Mouse (Mus musculus) limb, embryonic 14.5 days (tissue): ENCODE results near the gene Gm49361. TPM values are rescaled to one million over a fixed set of nuclear protein-coding genes. Genes with fewer than 3 reads are reported as not detected.

Experiments used
- ATAC-seq: fragments of 200-750 bp; cut with Nextera tagmentation; 2 replicates; pipeline ENCODE4 v1.8.0; 2017; ENCODE audit warnings: low read depth, moderate number of reproducible peaks, moderate TSS enrichment; ENCODE audit not compliant: low FRiP score
- DNase-seq: peaks from one replicate; pipeline ENCODE4 v3.0.0-alpha.2; 2015; ENCODE audit warnings: low spot score
- H3K27ac ChIP-seq: fragments of 300-500 bp; sonication (generic); replicated peaks from 2 replicates; pipeline ENCODE4 v1.5.1; 2014; ENCODE audit warnings: low read depth, mild to moderate bottlenecking, low read length, moderate library complexity, mixed read lengths
- H3K27me3 ChIP-seq: fragments of 300-500 bp; sonication (generic); 2 replicates; pipeline ENCODE4 v1.6.1; 2014; ENCODE audit warnings: low read length, mixed read lengths; ENCODE audit not compliant: control insufficient read depth, insufficient read depth
- H3K36me3 ChIP-seq: fragments of 300-500 bp; sonication (generic); 2 replicates; pipeline ENCODE4 v1.6.1; 2014; ENCODE audit warnings: mild to moderate bottlenecking, low read length, moderate library complexity, mixed read lengths; ENCODE audit not compliant: control insufficient read depth, insufficient read depth
- H3K4me1 ChIP-seq: fragments of 300-500 bp; sonication (generic); 2 replicates; pipeline ENCODE4 v1.6.1; 2014; ENCODE audit warnings: antibody characterized with exemption, low read length, mixed read lengths; ENCODE audit not compliant: control insufficient read depth, insufficient read depth
- H3K4me2 ChIP-seq: fragments of 300-500 bp; sonication (generic); replicated peaks from 2 replicates; pipeline ENCODE4 v1.6.1; 2014; ENCODE audit warnings: low read depth, mild to moderate bottlenecking, low read length, moderate library complexity; ENCODE audit not compliant: severe bottlenecking
- H3K4me3 ChIP-seq: fragments of 300-500 bp; sonication (generic); replicated peaks from 2 replicates; pipeline ENCODE4 v1.5.1; 2014; ENCODE audit warnings: low read length
- H3K9ac ChIP-seq: fragments of 300-500 bp; sonication (generic); 2 replicates; pipeline ENCODE4 v1.6.1; 2014; ENCODE audit warnings: mild to moderate bottlenecking, low read depth, low read length, moderate library complexity; ENCODE audit not compliant: severe bottlenecking
- H3K9me3 ChIP-seq: fragments of 300-500 bp; sonication (generic); 2 replicates; pipeline ENCODE4 v1.6.1; 2016; ENCODE audit warnings: low read length; ENCODE audit not compliant: control insufficient read depth
- POLR2A ChIP-seq: fragments of 200-500 bp; IDR thresholded peaks from 2 replicates; pipeline ENCODE4 v1.8.0; 2012; ENCODE audit warnings: inconsistent platforms, mild to moderate bottlenecking, moderate library complexity, borderline replicate concordance; ENCODE audit not compliant: insufficient read depth, insufficient read length; ENCODE audit errors: extremely low read depth
- WGBS: fragments of 180-500 bp; shearing (Covaris S2); extraction: QIAGEN DNeasy Blood & Tissue Kit; methylation state at CpG from one replicate; pipeline ENCODE4 v1.1.7; 2014; 5-methylcytosine and 5-hydroxymethylcytosine counted together
- polyA plus RNA-seq, 2 experiments: library from polyadenylated mRNA; depleted of rRNA in 1 of 2; stranded (reverse) in 1 of 2; unstranded in 1 of 2; fragments of >200 nt; fragmentation: Nextera tagmentation in 1 of 2; extraction: Ambion mirVana in 1 of 2; gene quantifications; 2 replicates each; pipeline versions ENCODE4 v1.2.1 to v1.2.3; 2012 to 2014

The Gm49361 gene
- polyA plus RNA-seq, 2 experiments = not detected

DNA sequence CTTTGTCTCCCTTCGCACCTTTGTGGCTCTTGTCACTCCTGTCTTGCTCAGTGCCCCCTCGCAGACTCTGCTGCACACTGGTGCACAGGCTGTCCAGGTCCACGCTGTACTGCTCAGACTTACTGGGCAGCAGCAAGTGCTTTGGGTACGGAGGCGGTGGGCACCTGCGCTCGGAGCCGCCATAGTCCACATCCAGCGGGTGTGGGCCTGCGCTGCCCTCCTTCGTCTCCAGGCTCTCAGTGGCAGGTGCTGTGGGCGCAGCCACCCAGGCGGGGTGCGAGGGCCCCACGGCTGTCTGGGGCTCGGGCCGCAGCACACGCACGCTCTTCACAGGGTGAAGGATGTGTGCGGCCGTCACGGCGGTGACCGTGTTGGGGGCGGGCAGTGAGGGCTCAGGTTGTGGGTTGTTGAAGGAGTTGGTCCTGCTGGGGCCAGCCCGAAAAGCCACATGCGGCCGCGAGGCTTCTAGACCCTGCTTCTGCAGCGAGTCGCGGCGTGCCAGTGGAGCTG is 46.4 kb downstream of the Gm49361 start:
- Histone ChIP-seq H3K9ac (no peak overlapping the region), H3K4me1 (0 out of 2 replicates have a peak, but pooled peaks cover 3% of the 10 kb centered on the region), H3K36me3 (peaks cover 80% of the 10 kb centered on the region), H3K27me3 (no peaks in the 10 kb centered on the region), H3K27ac (no peak overlapping the region), H3K4me3 (no peak overlapping the region), H3K9me3 (no peaks in the 10 kb centered on the region), H3K4me2 (no peak overlapping the region)
- 96% methylated on average over 33 of the region's 33 CpGs for WGBS
- no peak for TF ChIP-seq POLR2A
- DNase-seq = no peak
- no peak for ATAC-seq

DNA sequence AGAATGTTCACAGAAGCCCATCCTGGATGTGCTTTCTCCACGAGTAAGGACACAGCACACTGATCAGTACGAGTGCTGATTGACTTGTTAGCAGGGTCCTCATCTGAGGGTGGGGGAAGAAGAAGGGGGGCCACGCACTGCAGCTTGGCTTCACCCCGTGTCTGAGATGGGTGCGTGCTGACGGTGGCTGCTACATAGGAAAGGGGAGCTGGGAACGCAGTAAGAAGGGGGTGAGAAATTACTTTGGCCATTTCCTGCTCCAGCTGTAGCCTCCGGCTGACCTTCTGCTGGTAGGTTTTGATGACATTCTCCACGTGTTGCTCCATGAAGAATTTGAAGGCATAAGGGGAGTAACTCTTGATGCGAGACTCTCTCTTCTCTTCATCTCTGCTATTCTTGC is 46.9 kb downstream of the Gm49361 start:
- 0 out of 2 replicates have a peak, but pooled peaks cover 3% of the 10 kb centered on the region for H3K4me1 ChIP-seq
- no peak overlapping the region for H3K9ac ChIP-seq
- peaks cover 84% of the 10 kb centered on the region for H3K36me3 ChIP-seq
- H3K27me3 ChIP-seq = no peaks in the 10 kb centered on the region
- H3K9me3 ChIP-seq = no peaks in the 10 kb centered on the region
- ATAC-seq = no peak
- no peak overlapping the region for H3K4me2 ChIP-seq
- 88% methylated on average over 10 of the region's 10 CpGs for WGBS
- no peak overlapping the region for H3K4me3 ChIP-seq
- DNase-seq = no peak
- no peak for TF ChIP-seq POLR2A
- H3K27ac ChIP-seq = no peak overlapping the region

DNA sequence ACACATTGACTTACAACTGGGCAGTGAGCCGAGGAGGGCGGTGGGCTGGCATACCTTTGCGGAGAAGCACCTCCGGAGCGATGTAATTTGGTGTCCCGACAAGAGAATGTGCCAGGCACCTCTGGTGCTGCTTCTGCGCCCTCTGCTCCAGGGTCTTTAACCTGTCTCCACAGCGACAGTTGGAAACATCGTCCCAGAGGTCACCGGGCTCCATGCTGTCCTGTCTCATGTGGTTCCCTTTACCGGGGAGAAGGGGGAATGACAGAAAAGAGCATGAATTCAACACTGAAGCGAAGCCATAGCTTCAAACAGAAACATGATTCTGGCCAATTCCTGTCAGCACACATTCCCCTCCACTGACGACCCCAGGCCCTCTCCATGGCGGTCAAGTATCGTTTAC is 49.8 kb downstream of the Gm49361 start:
- Histone ChIP-seq H3K9ac (no peak overlapping the region), H3K9me3 (no peaks in the 10 kb centered on the region), H3K4me1 (no peaks in the 10 kb centered on the region), H3K4me3 (no peak overlapping the region), H3K27me3 (no peaks in the 10 kb centered on the region), H3K4me2 (no peak overlapping the region), H3K27ac (no peak overlapping the region), H3K36me3 (peaks cover 84% of the 10 kb centered on the region)
- no peak for TF ChIP-seq POLR2A
- ATAC-seq = no peak
- no peak for DNase-seq
- WGBS = 94% methylated on average over 15 of the region's 15 CpGs

DNA sequence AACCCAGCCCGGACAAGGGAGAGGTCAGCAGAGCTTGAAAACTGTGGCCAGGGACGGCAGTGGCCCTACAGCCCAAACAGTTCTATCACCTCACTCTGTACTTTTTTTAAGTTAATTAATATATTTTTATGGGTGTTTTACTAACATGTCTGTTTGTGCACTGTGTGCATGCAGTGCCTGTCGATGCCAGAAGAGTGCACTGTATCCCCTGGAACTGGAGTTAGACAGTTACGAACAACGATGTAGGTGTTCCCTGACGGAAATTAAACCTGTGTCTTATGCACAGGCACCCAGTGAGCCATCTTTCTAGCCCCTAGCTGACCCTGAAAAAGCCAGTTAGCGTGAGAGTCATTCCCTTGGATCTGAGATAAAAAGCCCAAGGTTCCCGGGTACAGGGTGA is 50.4 kb downstream of the Gm49361 start:
- H3K27ac ChIP-seq = no peak overlapping the region
- 90% methylated on average over 8 of the region's 8 CpGs for WGBS
- no peak for TF ChIP-seq POLR2A
- DNase-seq (no peak), ATAC-seq (no peak)
- H3K4me1 ChIP-seq = no peaks in the 10 kb centered on the region
- H3K36me3 ChIP-seq = peaks cover 87% of the 10 kb centered on the region
- no peak overlapping the region for H3K9ac ChIP-seq
- no peaks in the 10 kb centered on the region for H3K9me3 ChIP-seq
- no peak overlapping the region for H3K4me2 ChIP-seq
- H3K27me3 ChIP-seq = no peaks in the 10 kb centered on the region
- no peak overlapping the region for H3K4me3 ChIP-seq

DNA sequence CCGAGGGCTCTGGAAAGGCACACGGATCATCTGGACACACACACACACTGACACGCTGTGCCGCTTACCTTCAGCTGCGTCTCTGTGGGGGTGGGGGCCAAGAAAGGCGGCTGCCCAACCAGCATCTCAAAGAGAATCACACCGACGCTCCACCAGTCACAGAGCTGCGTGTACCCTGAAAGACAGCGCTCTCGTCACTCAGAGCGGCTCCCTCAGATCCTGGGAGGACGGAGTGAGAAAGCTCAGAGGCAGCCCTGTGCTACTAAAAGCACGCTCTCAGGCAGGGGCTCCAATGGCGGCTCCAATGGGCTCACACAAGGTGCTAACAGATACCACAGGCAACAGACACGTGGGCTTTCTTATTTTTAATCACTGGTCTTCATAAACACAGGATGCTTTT is 51.7 kb downstream of the Gm49361 start:
- Histone ChIP-seq H3K4me1 (no peaks in the 10 kb centered on the region), H3K4me3 (no peak overlapping the region), H3K27ac (no peak overlapping the region), H3K9me3 (no peaks in the 10 kb centered on the region), H3K4me2 (no peak overlapping the region), H3K36me3 (peaks cover 84% of the 10 kb centered on the region), H3K9ac (no peak overlapping the region), H3K27me3 (no peaks in the 10 kb centered on the region)
- WGBS = 90% methylated on average over 16 of the region's 16 CpGs
- ATAC-seq (no peak), DNase-seq (no peak)
- no peak for TF ChIP-seq POLR2A
